Mouse (Mus musculus): ENCODE results near the gene Rnf135. TPM values are rescaled to one million over a fixed set of nuclear protein-coding genes. Genes with fewer than 3 reads are reported as not detected.
A peak's percentile ranks its signal among the peaks of the same experiment; 100 is the strongest.

Gene Rnf135
- polyA plus RNA-seq, 1 experiment = 7.6 TPM

DNA sequence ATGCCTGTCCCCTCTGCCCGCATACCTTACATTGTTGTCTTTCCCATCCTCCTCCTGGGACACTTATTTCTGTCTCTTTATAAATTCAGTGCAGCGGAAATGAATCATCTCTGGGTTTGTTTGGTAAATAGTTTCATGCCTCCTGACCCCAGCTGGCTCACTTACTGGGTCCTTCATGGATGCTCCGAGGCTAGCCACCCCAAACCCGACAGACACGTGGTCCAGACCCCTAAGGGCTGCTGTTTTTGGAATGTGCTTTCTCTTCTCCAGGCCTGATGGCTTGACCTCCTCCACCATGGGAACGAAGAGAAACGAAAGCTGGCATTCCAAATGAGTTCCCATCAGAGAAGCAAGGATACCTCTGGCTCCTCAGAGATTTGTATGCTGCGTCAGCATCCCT, 31.3 kb upstream of the Rnf135 start:
- Histone ChIP-seq H3K36me3 (ENCODE audit: control insufficient read depth, insufficient read depth, low read length) (no peaks in the 10 kb centered on the region; the same call in 1 of the 2 replicates), H3K4me1 (ENCODE audit: control insufficient read depth, insufficient read depth, low read length) (peaks cover 6% of the 10 kb centered on the region; the same call in 1 of the 2 replicates), H3K27me3 (replicated peaks; ENCODE audit: control insufficient read depth, insufficient read depth, low read length) (no peaks in the 10 kb centered on the region), H3K4me3 (ENCODE audit: insufficient read depth, low read depth, low read length) (no peak overlapping the region), H3K27ac (ENCODE audit: insufficient read depth, low read depth, low read length) (peak overlapping the region; percentile 72)
- WGBS = 64% methylated on average over 8 of the region's 8 CpGs
- peak; percentile 64 for DNase-seq
- TF ChIP-seq CTCF (conservative IDR thresholded peaks at IDR 0.05; ENCODE audit: insufficient read depth, insufficient read length, low read depth, low read length) (no peak), POLR2A (IDR thresholded peaks at IDR 0.05; ENCODE audit: low read depth, low read length) (no peak)

DNA sequence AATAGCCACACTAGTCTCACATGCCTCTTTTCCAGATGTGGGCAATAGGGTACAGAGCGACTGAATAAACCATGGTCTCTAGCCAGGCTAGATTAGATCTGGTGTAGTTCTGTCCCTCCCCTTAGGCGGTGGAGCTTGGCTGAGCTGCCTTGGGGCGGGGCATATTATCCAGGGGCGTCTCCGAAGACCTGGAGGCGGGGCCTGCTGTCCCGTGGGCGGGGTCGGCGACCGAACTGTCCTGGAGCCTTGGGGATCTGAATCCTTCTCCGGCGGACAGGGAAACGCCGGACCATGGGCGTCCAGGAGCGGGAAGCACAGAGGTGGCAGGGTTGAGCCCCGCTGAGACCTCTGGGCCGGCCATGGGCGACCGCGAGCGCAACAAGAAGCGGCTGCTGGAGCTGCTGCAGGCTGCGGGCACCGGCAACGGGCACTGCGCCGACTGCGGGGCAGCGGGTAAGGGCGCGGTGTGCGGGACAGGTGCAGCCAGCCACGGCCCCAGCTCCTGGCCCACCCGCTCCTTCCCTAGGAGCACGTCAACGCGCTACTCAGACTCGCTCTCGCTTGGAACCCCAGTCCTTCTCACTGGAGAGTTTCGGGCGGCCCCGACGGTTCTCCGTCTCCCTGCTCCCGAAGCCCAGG, 29.7 kb upstream of the Rnf135 start, which contains the start of gene Adap2:
Adap2 (plus strand) TSS at position 249 of the 639 bp plus-strand sequence.
- H3K27me3 ChIP-seq (replicated peaks; ENCODE audit: control insufficient read depth, insufficient read depth, low read length) = no peaks in the 10 kb centered on the region
- H3K4me1 ChIP-seq (ENCODE audit: control insufficient read depth, insufficient read depth, low read length) = peaks cover 6% of the 10 kb centered on the region; the same call in 1 of the 2 replicates
- no peaks in the 10 kb centered on the region; the same call in 1 of the 2 replicates for H3K36me3 ChIP-seq (ENCODE audit: control insufficient read depth, insufficient read depth, low read length)
- no peak for TF ChIP-seq CTCF (conservative IDR thresholded peaks at IDR 0.05; ENCODE audit: insufficient read depth, insufficient read length, low read depth, low read length)
- TF ChIP-seq POLR2A (IDR thresholded peaks at IDR 0.05; ENCODE audit: low read depth, low read length) = peak; percentile 65
- peak within 1 kb of the TSS; percentile 81 for H3K27ac ChIP-seq (ENCODE audit: insufficient read depth, low read depth, low read length)
- under 1% methylated on average over 47 of the region's 47 CpGs for WGBS
- peak within 1 kb of the TSS; percentile 83 for H3K4me3 ChIP-seq (ENCODE audit: insufficient read depth, low read depth, low read length)
- DNase-seq = peak; percentile 98

DNA sequence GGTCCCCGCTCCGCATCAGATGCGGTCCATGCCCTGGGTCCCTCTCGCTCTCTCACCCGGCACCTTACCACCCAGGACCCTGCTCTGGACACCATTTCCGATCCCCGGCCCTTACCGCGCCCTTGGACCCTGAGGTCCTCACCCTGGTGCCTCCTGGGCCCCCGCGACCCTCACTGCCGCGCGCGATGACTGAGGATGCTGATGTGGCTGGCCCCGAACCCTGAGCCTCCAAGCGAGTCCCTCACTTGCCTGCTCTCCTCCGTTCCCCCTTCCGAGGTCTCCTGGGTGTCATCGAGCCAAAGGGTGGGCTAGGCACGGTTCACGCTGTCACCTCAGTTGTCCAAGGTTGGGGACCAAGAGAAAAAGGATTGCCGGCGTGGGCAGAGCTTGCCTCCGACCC, 29.1 kb upstream of the Rnf135 start:
- WGBS = 31% methylated on average over 25 of the region's 25 CpGs
- Histone ChIP-seq H3K36me3 (ENCODE audit: control insufficient read depth, insufficient read depth, low read length) (no peaks in the 10 kb centered on the region; the same call in 1 of the 2 replicates), H3K4me1 (ENCODE audit: control insufficient read depth, insufficient read depth, low read length) (peaks cover 6% of the 10 kb centered on the region; the same call in 1 of the 2 replicates), H3K27me3 (replicated peaks; ENCODE audit: control insufficient read depth, insufficient read depth, low read length) (no peaks in the 10 kb centered on the region), H3K4me3 (ENCODE audit: insufficient read depth, low read depth, low read length) (peak overlapping the region; percentile 83), H3K27ac (ENCODE audit: insufficient read depth, low read depth, low read length) (peak overlapping the region; percentile 81)
- DNase-seq = no peak
- TF ChIP-seq POLR2A (IDR thresholded peaks at IDR 0.05; ENCODE audit: low read depth, low read length) = no peak
- TF ChIP-seq CTCF (conservative IDR thresholded peaks at IDR 0.05; ENCODE audit: insufficient read depth, insufficient read length, low read depth, low read length) = no peak

DNA sequence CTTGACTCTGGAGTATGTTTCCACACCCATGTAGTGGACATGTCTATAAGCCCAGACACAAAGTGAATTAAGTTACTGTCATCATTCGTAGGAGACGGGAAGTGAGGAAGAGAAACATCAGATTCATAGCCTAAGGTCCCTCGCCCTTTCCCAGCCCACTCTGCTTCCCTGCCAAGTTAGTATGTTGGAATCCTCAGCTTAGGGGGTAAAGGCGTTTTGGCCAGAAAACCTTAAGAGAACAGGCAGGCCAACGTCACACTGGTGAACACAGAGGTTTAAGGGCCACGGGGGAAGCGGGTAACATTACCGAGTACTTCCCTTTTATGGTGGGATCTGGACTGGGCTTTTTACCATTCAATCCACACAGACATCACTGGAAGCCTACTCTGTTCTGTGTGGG, 28.1 kb upstream of the Rnf135 start:
- DNase-seq = no peak
- H3K4me3 ChIP-seq (ENCODE audit: insufficient read depth, low read depth, low read length) = peak overlapping the region; percentile 83
- H3K27me3 ChIP-seq (replicated peaks; ENCODE audit: control insufficient read depth, insufficient read depth, low read length) = no peaks in the 10 kb centered on the region
- H3K4me1 ChIP-seq (ENCODE audit: control insufficient read depth, insufficient read depth, low read length) = peaks cover 6% of the 10 kb centered on the region; the same call in 1 of the 2 replicates
- no peaks in the 10 kb centered on the region; the same call in 1 of the 2 replicates for H3K36me3 ChIP-seq (ENCODE audit: control insufficient read depth, insufficient read depth, low read length)
- WGBS = 74% methylated on average over 8 of the region's 8 CpGs
- peak overlapping the region; percentile 81 for H3K27ac ChIP-seq (ENCODE audit: insufficient read depth, low read depth, low read length)
- TF ChIP-seq POLR2A (IDR thresholded peaks at IDR 0.05; ENCODE audit: low read depth, low read length) (no peak), CTCF (conservative IDR thresholded peaks at IDR 0.05; ENCODE audit: insufficient read depth, insufficient read length, low read depth, low read length) (no peak)

DNA sequence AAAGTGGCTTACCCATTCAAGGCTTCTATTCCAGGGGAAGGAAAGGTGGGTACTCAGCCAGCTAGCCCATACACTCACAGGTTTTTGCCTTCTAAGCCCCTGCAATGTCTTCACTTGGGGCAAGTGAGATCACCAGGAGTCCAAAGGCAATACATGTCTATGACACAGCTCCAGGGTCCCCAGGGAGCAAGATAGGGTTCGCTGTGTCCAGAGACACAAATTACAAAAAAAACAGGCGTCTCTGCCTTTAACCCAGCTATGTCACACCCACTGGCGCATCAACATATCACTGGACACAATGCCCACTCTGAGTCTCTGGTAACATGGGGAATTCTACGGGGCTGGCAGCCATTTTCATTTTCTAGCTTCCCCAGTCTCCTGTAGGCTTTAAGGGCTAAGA, 27.7 kb upstream of the Rnf135 start:
- H3K36me3 ChIP-seq (ENCODE audit: control insufficient read depth, insufficient read depth, low read length) = no peaks in the 10 kb centered on the region; the same call in 1 of the 2 replicates
- no peak for DNase-seq
- 0 out of 2 replicates have a peak overlapping the region, but pooled peaks have one; percentile 81 for H3K27ac ChIP-seq (ENCODE audit: insufficient read depth, low read depth, low read length)
- TF ChIP-seq CTCF (conservative IDR thresholded peaks at IDR 0.05; ENCODE audit: insufficient read depth, insufficient read length, low read depth, low read length) (no peak), POLR2A (IDR thresholded peaks at IDR 0.05; ENCODE audit: low read depth, low read length) (no peak)
- H3K4me3 ChIP-seq (ENCODE audit: insufficient read depth, low read depth, low read length) = peak overlapping the region; percentile 83
- 79% methylated on average over 4 of the region's 4 CpGs for WGBS
- H3K4me1 ChIP-seq (ENCODE audit: control insufficient read depth, insufficient read depth, low read length) = peaks cover 6% of the 10 kb centered on the region; the same call in 1 of the 2 replicates
- no peaks in the 10 kb centered on the region for H3K27me3 ChIP-seq (replicated peaks; ENCODE audit: control insufficient read depth, insufficient read depth, low read length)

DNA sequence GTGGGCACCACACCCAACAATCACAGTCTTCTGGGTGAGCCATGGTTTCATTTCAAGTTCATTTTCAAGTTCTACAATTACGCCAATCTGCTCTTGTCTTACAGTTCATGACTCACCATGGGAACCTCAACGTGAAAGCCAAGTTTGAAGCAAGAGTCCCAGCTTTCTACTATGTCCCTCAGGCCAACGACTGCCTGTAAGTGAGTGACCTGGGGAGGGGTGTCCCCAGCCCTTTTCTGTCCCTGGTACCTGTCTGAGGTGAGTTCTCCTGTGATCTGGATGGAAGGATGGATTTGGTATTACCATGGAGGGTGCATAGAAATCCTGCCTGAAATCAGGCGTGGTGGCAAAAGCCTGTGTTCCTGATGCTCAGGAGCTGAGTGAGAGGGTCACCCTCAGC, 26.8 kb upstream of the Rnf135 start:
- Histone ChIP-seq H3K36me3 (ENCODE audit: control insufficient read depth, insufficient read depth, low read length) (no peaks in the 10 kb centered on the region; the same call in 1 of the 2 replicates), H3K27ac (ENCODE audit: insufficient read depth, low read depth, low read length) (no peak overlapping the region), H3K4me3 (ENCODE audit: insufficient read depth, low read depth, low read length) (no peak overlapping the region), H3K27me3 (replicated peaks; ENCODE audit: control insufficient read depth, insufficient read depth, low read length) (no peaks in the 10 kb centered on the region), H3K4me1 (ENCODE audit: control insufficient read depth, insufficient read depth, low read length) (peaks cover 6% of the 10 kb centered on the region; the same call in 1 of the 2 replicates)
- 80% methylated on average over 4 of the region's 4 CpGs for WGBS
- DNase-seq = no peak
- TF ChIP-seq CTCF (conservative IDR thresholded peaks at IDR 0.05; ENCODE audit: insufficient read depth, insufficient read length, low read depth, low read length) = no peak
- TF ChIP-seq POLR2A (IDR thresholded peaks at IDR 0.05; ENCODE audit: low read depth, low read length) = no peak

DNA sequence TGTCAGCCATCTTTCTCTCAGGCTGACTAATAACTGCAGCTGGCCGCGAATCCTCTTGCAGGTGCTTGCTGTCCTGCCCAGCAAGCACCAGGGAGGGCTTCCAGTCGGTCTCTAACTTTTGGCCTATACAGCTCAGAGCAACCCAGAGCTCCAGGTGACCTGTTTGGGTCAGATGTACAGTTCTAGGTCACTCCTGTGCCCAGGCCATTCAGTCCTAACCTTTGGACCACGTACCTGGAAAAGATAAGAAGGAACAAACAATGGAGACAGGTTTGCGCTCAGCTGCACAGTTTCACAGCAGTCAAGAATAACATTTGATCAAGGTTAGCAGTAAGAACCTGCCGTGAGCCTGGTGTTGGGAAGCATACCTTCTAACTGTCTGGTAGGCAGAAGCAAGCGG, 24.6 kb upstream of the Rnf135 start:
- TF ChIP-seq CTCF (conservative IDR thresholded peaks at IDR 0.05; ENCODE audit: insufficient read depth, insufficient read length, low read depth, low read length) (no peak), POLR2A (IDR thresholded peaks at IDR 0.05; ENCODE audit: low read depth, low read length) (no peak)
- Histone ChIP-seq H3K4me3 (ENCODE audit: insufficient read depth, low read depth, low read length) (no peak overlapping the region), H3K27me3 (replicated peaks; ENCODE audit: control insufficient read depth, insufficient read depth, low read length) (no peaks in the 10 kb centered on the region), H3K4me1 (ENCODE audit: control insufficient read depth, insufficient read depth, low read length) (peaks cover 12% of the 10 kb centered on the region; the same call in 1 of the 2 replicates), H3K36me3 (ENCODE audit: control insufficient read depth, insufficient read depth, low read length) (no peaks in the 10 kb centered on the region; the same call in 1 of the 2 replicates), H3K27ac (ENCODE audit: insufficient read depth, low read depth, low read length) (no peak overlapping the region)
- 81% methylated on average over 7 of the region's 7 CpGs for WGBS
- no peak for DNase-seq
